Mouse (Mus musculus) retina, postnatal 7 days (tissue): ENCODE measurements at regions not wholly inside any gene's neighbourhood (a gene's known extent, or its start where the extent isn't known, plus 50 kb on each side); places are given as distances from the start of the nearest gene placed in this dataset.
"Not testable (repeated sequence)": the region's sequence is repeated elsewhere in the genome, so short reads cannot be mapped to it uniquely, and the experiment has no call there.

Experiments
- DNase-seq: peaks from one replicate; pipeline ENCODE4 v3.0.0-alpha.2; 2012; ENCODE audit warnings: low read depth, low spot score

- no peak for DNase-seq
Observed at GRCm38 (mm10) chr13:46032281-46032680, 67.5 kb upstream of the Atxn1 start.

- no peak for DNase-seq
Observed at GRCm38 (mm10) chr13:46026018-46026417, 61.2 kb upstream of the Atxn1 start.

GRCm38 (mm10) chr13:46023630-46024041 lies 58.8 kb upstream of the Atxn1 start:
- no peak for DNase-seq

- no peak for DNase-seq
Observed at GRCm38 (mm10) chr13:46023187-46023586, 58.4 kb upstream of the Atxn1 start.

- no peak for DNase-seq
Observed at GRCm38 (mm10) chr13:46020945-46021835, 56.4 kb upstream of the Atxn1 start.

- DNase-seq: no peak
Observed at GRCm38 (mm10) chr13:46019431-46020166, 54.8 kb upstream of the Atxn1 start.

GRCm38 (mm10) chr13:46018903-46019430 lies 54.2 kb upstream of the Atxn1 start:
- DNase-seq: no peak

GRCm38 (mm10) chr13:46017742-46018141 lies 52.9 kb upstream of the Atxn1 start:
- no peak for DNase-seq

GRCm38 (mm10) chr13:46017011-46017410 lies 52.2 kb upstream of the Atxn1 start:
- not testable (repeated sequence) for DNase-seq

GRCm38 (mm10) chr13:46015231-46015630 lies 50.4 kb upstream of the Atxn1 start:
- no peak for DNase-seq

GRCm38 (mm10) chr13:46014637-46015036 lies 49.8 kb upstream of the Atxn1 start:
- DNase-seq: no peak
